Mouse (Mus musculus) CD4-positive, CD25-positive, alpha-beta regulatory T cell, adult 4 months (primary cell): ENCODE results near the gene Bmp8a. TPM values are rescaled to one million over a fixed set of nuclear protein-coding genes. Genes with fewer than 3 reads are reported as not detected.
A peak's percentile ranks its signal among the peaks of the same experiment; 100 is the strongest.
"Not testable (repeated sequence)": the region's sequence is repeated elsewhere in the genome, so short reads cannot be mapped to it uniquely, and the experiment has no call there.

Source experiments
- ATAC-seq: one replicate; pipeline ENCODE4 v1.8.0; 2017
- polyA plus RNA-seq, 2 experiments: library from polyadenylated mRNA; unstranded; fragments of 100-300 nt; shearing (Covaris generic); gene quantifications; one replicate each; pipeline ENCODE4 v1.2.1; 2017

The Bmp8a gene
- polyA plus RNA-seq: not detected

DNA sequence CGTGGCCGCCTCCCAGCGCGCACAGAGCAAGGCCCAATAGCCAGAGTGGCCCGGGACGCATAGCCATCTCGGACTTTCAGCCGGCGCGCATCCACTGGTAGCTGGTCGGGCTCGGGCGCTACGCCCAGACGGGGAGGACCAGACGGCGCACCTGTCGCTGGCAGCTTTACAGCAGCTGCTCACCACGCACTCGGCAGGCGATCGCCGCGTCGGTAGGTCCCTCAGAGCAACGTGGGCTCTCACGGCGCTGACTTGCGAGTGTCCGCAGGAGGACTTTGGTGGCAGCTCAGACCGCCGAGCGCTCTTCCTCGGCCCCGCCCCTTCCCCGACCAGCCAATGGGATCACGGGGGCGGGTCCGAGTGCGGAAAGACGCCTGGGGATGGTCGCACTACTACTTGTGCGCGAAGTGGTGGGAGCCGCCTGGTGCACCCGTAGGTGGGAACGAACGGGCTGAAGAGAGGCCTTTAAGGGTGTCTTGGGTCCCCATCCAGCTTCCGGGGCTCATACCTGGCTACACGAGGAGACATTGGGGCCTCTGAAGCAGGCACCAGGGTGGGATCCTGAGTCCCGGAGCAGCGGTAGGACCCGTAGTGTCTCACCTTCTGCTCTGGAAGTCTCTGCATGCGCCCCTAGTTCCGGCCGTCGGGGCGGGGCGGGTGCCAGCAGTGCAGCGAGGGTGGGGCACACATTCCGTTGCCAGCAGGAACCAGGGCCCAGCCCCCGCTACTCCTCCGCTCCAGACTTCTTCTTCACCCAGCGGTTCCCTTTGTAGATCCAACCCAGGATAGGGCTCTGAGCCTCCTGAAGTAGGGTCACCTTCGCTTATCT lies at the start of gene Bmp8a:
Gene Bmp8a (minus strand): TSS at position 611 of the 829 bp plus-strand sequence.
- peak; percentile 84 for ATAC-seq

DNA sequence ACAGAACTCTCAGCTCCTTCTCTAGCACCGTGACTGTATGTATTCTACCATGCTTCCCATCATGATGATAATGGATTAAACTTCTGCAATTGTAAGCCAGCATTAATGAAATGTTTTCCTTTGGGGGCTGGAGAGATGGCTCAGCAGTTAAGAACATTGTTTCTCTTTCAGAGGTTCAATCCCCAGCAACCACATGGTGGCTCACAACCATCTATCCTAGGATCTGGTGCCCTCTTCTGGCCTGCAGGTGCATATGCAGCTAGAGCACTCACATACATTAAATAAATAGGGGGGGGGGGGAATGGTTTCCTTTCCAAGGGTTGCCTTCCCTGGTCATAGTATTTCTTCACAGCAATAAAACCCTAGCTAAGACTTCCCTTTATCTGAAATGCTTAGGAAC lies 49.1 kb upstream of the Bmp8a start:
- peak; percentile 67 for ATAC-seq

DNA sequence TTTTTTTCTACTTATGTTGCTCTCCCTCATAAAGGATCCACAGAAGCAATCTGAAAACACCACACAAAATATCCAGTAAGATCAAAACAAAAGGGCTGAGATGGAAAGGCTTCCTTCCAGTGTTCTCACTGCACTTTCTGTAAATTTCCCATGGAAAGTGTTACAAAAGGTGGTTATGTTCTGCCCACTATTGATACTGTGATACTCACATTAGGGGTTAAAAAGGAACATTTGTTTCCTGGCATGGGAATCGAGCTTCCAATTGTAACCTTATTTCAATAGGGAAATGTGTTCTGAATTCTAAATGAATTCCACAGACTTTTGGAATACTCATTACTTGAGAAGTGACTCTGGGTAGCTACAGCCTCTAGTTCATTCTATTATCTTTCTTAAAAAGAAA lies 42.0 kb upstream of the Bmp8a start:
- ATAC-seq: no peak

DNA sequence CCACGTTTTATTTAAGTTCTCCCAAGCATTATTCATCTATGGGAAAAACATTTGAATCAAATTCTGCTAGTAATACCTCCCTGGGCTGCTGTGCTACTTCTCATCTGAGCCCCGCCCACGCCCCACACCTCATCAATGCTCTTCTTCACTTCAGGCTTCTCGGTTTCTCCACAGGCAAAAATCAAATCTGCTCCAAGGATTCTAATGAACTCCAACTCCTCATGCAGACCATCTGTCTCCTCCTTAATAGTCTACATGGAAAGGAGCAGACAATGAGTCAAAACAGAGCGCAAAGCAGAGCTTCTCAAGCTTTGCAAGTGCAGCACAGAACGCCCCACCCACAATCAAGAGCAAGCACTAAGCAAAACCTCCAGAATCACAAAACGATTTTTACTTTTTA lies 40.1 kb upstream of the Bmp8a start:
- ATAC-seq: no peak

DNA sequence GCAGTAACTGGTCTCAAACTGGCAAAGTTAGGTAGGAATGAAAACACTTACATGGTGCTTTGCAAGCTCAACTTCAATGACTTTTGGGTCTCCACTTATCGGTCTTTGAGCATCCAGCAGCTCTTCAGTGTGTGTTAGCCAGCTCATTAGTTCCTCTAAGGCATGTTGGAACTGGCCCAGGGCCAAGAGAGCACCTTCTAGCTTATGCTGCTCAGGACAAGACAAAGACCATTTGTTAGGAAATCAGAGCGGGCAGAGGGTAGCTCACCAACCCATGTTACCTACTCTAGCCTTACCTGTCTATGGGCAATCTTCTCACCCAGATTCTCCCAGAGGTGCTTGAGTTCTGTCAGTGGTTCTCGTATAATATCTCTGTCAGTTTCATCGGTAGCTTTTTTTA lies 39.0 kb upstream of the Bmp8a start:
- no peak for ATAC-seq

- ATAC-seq: no peak
Observed at GRCm38 (mm10) chr4:123381598-123381997, 38.5 kb upstream of the Bmp8a start.

GRCm38 (mm10) chr4:123376031-123376430 lies 33.0 kb upstream of the Bmp8a start:
- ATAC-seq: no peak

DNA sequence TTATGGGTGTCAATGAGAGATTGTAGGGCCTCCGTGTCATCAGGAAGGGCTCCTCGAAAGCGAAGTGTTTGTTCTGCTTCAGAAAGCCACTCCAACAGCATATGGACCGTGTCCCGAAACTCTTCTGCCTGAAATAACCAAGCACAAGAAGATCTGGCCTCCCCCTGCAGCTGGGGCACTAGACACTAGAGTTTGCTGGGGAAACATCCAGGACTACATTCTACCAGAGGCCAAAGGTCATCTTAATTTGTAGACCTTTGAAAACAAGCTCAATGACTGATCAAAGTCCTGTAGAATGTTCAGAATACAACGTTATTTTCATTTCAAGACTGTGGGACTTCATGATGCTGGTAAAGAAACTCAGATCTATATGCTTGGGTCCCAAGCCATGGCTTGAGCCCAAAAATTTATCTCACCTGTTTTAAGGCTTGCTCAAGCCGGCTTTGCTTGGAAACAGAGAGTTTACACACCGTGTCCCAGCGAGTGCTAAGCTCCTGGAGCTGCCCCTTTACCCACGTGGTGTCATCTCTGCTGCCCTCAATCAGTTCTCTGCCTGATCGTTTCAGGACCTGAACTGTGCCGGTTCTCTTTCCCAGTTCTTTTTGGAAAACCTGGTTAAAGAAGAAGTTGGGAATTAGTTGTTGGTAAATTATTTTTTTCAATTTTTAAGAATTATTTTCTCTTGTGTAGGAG lies 31.4 kb upstream of the Bmp8a start:
- no peak for ATAC-seq

DNA sequence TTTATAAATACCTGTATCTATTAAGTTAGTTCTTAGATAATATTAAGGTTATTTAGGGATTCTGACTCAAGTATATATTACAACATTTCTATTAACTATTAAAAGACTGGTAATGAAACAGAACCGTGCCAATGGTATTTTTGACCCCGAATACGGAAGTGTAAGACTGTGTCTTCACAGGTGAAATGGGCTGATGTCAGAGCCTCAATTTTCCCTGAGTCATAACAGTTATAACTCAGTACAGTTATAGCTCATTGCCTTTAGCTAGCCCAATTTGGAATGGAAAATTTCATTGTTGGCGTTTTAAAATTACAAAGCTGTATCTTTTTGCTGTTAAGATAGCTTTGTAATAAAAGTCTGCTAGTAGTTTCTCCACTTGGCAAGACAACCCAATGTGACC lies 20.5 kb upstream of the Bmp8a start:
- ATAC-seq: no peak

GRCm38 (mm10) chr4:123360771-123361170 lies 17.7 kb upstream of the Bmp8a start:
- no peak for ATAC-seq

GRCm38 (mm10) chr4:123358613-123359012 lies 15.6 kb upstream of the Bmp8a start:
- ATAC-seq: no peak

DNA sequence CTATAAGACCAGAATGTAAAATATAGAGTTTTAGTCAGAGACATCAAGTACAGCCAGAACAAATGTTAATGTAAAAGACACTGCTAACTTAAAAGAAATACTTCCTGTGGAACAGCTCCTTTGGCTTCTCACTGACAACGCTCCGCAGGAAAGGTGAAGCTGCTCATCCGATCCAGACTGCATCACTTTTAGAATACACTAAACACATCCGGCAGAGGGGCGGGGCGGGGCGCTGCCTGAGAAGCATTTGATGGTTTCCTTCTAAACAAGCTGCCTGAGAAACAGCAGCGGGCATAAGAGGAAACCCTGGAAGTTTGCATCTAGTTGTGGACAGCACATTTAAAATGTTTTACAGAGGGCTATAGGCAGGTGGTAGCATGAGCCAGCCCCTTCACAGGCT lies 12.9 kb upstream of the Bmp8a start:
- no peak for ATAC-seq

DNA sequence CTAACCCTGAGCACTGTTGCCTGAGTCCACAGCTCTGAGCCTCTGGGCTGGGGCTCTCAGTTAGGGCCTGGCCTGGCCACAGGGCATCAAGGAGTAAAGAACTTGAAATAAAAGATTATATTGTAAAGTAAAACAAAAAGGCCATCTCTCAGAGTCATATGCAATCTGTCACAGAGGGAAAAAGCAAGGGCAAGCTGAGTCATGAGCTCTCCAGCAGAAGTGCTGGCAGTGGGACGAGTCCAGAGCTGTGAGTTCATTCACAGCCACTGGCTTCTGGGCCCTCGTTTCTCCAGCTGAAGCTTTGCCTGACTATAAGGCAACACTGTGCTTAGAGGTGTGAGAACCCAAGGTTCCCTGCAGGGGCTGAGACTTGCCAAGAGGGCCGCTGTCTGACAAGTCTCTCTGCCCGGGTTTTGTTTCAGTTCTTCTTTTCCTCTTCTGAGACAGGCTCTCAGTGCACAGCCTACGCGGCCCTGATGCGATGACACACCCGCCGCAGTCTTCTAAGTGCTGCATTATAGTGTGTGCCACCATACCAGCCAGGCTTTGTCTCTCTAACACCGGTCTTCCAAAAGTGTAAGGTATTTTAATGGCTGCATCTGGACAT lies 10.3 kb upstream of the Bmp8a start:
- ATAC-seq: no peak

GRCm38 (mm10) chr4:123343471-123343789 lies 378 bp upstream of the Bmp8a start:
- ATAC-seq: no peak

DNA sequence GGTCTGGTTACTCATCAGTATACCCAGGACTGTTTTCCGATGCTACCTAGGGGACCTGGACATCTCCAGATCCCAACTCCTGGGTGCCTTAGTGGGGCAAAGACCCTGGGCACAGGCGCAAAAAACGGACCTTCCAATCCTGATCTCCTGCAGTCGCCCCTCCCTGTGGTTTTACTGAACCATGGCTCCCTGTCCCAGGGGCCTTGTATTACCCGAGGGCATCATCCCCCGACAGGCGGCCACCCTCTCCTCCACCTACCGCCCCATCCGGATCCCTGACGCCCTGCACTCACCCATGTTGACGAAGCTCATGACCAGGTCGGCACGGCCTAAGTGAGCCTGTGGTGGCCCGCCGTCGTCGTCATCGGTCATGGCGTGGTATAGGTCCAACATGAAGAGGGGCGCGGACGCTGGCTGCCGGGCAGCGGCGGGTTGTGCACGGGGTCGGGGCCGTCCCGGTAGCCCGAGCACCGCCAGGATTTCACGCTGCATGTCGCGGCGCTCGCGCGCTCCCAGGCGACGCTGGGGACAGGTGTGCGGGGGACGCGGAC lies 886 bp downstream of the Bmp8a start:
- ATAC-seq: peak; percentile 28

- no peak for ATAC-seq
Observed at GRCm38 (mm10) chr4:123340232-123340631, 2.8 kb downstream of the Bmp8a start.

DNA sequence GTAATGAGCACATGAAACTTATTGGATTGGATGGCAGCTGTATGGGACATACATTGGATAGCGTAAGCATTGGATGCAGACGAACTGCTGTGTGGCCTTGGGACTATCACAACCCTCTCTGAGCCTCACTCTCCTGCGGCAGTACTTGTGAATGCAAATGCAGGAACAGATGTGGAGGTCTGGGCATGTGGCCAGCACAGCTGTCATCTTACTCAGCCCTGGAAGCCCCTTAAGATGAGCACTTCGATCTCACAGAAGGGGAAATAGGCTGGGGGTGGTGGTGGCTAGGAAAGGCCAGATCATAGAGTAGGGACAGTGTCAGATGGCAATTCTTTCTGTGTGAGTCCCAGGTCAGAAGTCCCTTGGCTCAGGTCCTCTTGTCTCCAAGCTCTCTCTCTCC lies 5.4 kb downstream of the Bmp8a start:
- no peak for ATAC-seq

GRCm38 (mm10) chr4:123335796-123336585 lies 7.1 kb downstream of the Bmp8a start:
- ATAC-seq: no peak

DNA sequence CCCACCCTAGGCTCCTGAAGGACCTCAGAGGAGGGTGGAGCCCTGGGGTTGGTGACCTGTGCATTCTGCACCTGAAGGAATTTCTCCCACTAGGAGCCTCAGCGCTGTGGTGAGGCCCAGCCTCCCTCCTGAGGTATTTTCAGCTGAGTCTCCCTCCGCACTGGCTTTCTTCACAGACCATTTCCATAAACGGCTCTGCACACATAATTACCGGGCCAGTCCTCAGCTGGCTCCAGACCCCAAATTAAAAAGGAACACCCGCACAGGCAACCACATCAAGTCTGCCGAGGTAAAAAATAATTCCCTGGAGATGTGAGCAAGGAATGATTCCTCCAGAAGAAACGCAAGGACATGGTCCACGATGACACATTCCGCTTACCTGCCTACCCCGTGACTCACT lies 7.8 kb downstream of the Bmp8a start:
- ATAC-seq: not testable (repeated sequence)

DNA sequence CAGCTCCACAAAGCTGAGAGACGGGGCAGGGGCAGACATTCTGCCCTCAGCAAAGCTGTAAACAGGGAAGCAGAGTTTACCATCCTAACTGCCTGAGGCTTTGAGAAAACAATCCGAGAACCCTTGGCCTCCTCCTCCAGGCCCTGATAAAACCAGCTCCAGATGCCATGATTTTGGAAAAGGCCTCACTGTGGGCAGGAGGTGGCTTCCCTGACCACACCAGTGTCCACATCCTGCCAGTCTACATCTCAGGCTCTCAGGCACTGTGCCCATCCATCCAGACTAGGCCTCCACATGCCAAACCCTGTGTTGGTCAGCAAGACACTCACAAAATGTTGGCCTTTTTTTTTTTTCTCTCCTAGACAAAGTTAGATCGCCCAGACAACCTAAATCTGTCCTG lies 8.9 kb downstream of the Bmp8a start:
- ATAC-seq: no peak

DNA sequence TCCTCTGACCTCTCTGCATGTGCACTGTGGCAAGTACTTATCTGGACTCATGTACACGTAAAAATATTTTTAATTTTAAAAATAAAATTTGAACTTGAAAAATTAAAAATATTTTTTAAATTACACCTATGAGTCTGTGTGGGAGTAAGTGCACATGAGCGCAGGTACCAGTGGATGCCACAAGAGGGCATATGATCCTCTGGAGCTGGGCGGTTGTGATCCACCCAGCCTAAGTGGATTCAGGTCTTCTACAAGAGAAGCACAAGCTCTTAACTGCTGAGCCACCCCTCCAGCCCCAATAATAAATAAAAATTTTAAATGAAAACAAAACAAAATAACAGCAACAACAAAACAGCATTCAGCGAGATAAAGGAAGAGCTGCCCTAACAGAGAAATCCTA lies 9.9 kb downstream of the Bmp8a start:
- ATAC-seq: no peak

- ATAC-seq: not testable (repeated sequence)
Observed at GRCm38 (mm10) chr4:123331961-123332360, 11.1 kb downstream of the Bmp8a start.

GRCm38 (mm10) chr4:123331326-123331725 lies 11.7 kb downstream of the Bmp8a start:
- ATAC-seq: no peak
